Mouse (Mus musculus) C2C12 (cell line): ENCODE data around the gene Ank3.

Experiments
- CEBPB ChIP-seq: IDR thresholded peaks from one replicate; pipeline ENCODE4 v1.6.1; 2011; ENCODE audit warnings: low read depth, mild to moderate bottlenecking, control low read depth, moderate library complexity
- CTCF ChIP-seq: IDR thresholded peaks from one replicate; pipeline ENCODE4 v1.5.1; 2011; ENCODE audit not compliant: control insufficient read depth, insufficient read depth, insufficient read length
- USF1 ChIP-seq: IDR thresholded peaks from one replicate; pipeline ENCODE4 v1.6.1; 2011; ENCODE audit warnings: low read depth, mild to moderate bottlenecking, control low read depth, moderate library complexity

- TF ChIP-seq CTCF (no peak), CEBPB (no peak), USF1 (no peak)
Observed at GRCm38 (mm10) chr10:69919746-69920145, 521.2 kb downstream of the Ank3 start.
